In the genomic region with DNA sequence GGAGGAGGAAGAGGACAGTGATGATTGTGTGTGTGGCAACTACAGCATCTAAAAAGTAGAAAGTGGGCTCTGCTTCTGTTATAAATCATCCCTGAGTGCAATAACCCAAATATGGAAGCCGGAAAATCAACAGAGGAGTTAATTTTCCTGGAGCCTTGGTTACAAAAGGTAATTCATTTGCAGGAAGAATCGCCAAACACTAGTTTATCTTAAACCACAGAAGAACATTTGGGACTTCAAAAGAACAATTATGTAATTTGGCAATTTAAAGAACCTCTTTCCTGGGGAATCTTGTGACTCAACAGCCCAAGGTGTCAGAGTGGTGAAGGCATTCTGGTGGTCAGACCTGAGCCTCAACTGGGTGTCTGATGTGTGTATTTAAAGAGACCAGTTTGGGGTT, we compare ENCODE assay signal across 21 mouse cellular contexts.
"Had no signal": no experiment of that assay in that cellular context is flagged by ENCODE, and none has a peak within 500 bp of the region (broad histone marks: within the 10 kb centered on the region; RNA-seq: fewer than 3 reads in every experiment).

No protein-coding gene starts in this region.

- H3K27ac ChIP-seq: limb, embryonic 12.5 days; limb, embryonic 15.5 days; liver, embryonic 14.5 days; macrophage; stomach, postnatal 0 days had no signal

- H3K27me3 ChIP-seq: limb, embryonic 12.5 days; limb, embryonic 15.5 days; midbrain, embryonic 12.5 days; midbrain, embryonic 15.5 days had no signal

- ATAC-seq: liver, postnatal 0 days; lung, postnatal 0 days had no signal

- DNase-seq: kidney, adult 11 months; kidney, postnatal 14 days; kidney, postnatal 4 days; left cerebral cortex, postnatal 4 days; liver, postnatal 0 days; lung, embryonic 14.5 days; right cerebral cortex, adult 18-20 months; right cerebral cortex, postnatal 14 days; right cerebral cortex, postnatal 4 days; thymus, adult 2 months; thymus, postnatal 14 days; thymus, postnatal 4 days had no signal

- H3K4me3 ChIP-seq: limb, embryonic 12.5 days; limb, embryonic 15.5 days; midbrain, embryonic 12.5 days; midbrain, embryonic 15.5 days had no signal

- H3K4me2 ChIP-seq: limb, embryonic 12.5 days; limb, embryonic 15.5 days; liver, embryonic 11.5 days; lung, embryonic 14.5 days; midbrain, embryonic 12.5 days had no signal

- H3K9me3 ChIP-seq: limb, embryonic 12.5 days; limb, embryonic 15.5 days; midbrain, embryonic 12.5 days; midbrain, embryonic 15.5 days had no signal

- H3K36me3 ChIP-seq: limb, embryonic 12.5 days; limb, embryonic 15.5 days; midbrain, embryonic 12.5 days; midbrain, embryonic 15.5 days had no signal

- H3K9ac ChIP-seq: limb, embryonic 12.5 days; limb, embryonic 15.5 days; liver, embryonic 14.5 days; liver, postnatal 0 days; lung, embryonic 14.5 days; midbrain, embryonic 12.5 days; midbrain, embryonic 15.5 days had no signal
